Mouse (Mus musculus): ENCODE measurements around the gene Agap3.

The Agap3 gene

DNA sequence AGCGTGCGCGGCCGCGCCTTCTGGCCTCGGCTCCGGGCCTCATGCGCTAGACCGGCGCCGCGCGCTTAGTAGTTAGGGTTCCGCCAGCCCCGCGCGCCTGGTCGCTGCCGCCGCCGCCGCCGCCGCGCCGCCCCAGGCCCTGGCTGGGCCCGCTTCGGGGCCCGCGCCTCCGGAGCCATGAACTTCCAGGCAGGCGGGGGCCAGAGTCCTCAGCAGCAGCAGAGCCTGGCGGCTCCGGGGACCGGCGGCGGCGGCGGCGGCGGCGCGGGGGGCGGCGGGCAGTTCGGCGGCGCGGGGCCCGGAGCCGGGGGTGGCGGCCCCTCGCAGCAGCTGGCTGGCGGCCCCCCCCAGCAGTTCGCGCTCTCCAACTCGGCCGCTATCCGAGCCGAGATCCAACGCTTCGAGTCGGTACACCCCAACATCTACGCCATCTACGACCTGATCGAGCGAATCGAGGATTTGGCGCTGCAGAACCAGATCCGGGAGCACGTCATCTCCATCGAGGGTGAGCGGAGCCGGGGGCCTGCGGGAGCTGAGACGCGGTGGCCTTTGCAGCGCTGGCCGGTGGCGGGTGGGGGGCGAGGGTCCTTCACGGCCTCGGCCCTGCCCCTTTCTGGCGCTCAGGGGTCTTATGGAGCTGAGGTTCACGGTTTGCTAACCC lies at the start of gene Agap3:
Agap3 (plus strand) TSS at position 148 of the 661 bp plus-strand sequence.
- DNase-seq (ENCODE audit: low spot score in 2 of 2): no peak

DNA sequence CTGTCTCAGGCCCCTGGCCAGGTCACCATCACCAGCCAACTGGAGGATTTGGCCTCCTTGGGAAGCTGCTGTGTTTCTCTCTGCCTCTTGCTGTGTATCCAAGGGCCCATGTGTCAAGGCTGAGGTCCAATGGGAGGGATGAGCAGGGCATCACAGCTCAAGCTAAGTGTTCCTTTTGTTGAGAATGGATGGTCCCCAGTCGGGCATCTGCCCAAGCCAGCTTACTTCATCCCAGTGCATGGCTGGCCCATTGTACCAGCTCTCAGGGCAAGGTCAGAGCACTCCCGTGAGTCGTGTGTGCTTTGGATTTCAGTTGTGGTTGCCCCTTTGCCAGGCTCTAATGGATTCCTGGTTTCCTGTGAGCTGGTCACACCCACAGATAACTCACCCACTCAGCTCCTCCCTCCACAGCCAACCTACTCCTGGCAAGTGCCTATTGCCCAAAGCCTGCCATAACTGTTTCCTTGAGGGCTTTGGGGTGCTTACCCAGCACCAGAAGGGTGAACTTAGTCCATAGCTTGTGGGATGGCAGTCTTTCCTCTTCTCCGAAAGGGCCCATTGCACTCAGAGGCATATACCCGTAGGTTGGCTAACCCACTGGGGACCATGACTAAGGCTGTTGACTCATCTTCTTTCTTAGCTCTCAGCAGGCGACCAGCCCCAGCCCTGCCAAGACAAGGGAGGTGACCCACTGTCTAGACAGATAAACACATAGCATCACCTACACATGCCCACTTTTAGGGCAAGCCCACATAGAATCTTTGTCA lies 47.2 kb upstream of the Agap3 start:
- no peak for DNase-seq (ENCODE audit: low spot score in 2 of 2)

GRCm38 (mm10) chr5:24405389-24405876 lies 46.5 kb upstream of the Agap3 start:
- DNase-seq (ENCODE audit: low spot score in 2 of 2): no peak

DNA sequence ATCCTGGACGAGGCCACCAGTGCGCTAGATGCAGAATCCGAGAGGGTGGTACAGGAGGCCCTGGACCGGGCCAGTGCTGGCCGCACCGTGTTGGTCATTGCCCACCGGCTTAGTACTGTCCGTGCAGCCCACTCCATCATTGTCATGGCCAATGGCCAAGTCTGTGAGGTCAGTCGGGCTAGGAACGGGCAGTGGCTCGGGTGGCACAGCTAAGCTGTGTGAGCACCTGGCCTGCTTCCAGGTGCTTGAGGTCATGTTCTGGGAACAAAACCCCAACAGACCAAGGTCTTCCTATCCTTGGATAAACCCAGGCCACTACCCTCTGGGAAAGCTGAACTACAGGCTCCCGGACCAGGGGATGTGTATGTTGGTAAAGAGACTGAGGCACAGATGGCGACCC lies 43.3 kb upstream of the Agap3 start:
- no peak for DNase-seq (ENCODE audit: low spot score in 2 of 2)

- DNase-seq (ENCODE audit: low spot score in 2 of 2): no peak
These were observed 42.5 kb upstream of the Agap3 start for GRCm38 (mm10) chr5:24409466-24409865.

- DNase-seq (ENCODE audit: low spot score in 2 of 2): no peak
These were observed 39.9 kb upstream of the Agap3 start for GRCm38 (mm10) chr5:24412063-24412462.

DNA sequence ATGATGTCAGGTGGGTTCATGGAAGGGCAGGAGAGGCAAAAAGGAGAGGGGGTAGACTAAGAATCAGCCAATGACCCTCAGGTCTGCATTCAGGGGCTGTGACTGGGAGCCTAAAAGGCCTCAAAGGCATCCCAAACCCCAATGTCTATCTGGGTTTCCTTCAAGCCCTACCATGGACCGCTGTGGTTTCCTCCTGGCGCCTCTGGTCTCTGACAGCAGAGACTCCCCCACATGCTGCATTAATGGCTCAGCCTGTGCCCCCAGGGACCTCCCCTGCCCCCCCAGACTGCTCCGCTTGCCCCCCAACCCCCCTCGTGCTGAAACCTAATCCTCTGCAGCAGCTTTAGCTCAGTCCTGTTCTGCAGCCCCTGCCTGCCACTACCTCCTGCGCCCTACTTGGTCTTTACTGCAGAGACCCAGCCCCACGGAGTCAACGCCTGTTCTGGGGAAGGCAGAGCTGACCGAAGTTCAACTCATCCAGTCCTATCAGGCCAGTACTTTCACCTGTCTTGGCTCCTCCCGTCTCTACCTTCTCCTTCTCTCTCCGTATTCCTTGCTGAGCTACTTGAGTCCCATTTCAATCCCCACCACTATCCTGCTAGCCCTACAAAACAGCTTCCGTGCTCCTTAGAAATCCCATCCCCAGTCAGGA lies 38.8 kb upstream of the Agap3 start, which contains the start of gene Asic3:
Asic3 (plus strand) TSS at position 351 of the 652 bp plus-strand sequence.
- no peak for DNase-seq (ENCODE audit: low spot score in 2 of 2)

DNA sequence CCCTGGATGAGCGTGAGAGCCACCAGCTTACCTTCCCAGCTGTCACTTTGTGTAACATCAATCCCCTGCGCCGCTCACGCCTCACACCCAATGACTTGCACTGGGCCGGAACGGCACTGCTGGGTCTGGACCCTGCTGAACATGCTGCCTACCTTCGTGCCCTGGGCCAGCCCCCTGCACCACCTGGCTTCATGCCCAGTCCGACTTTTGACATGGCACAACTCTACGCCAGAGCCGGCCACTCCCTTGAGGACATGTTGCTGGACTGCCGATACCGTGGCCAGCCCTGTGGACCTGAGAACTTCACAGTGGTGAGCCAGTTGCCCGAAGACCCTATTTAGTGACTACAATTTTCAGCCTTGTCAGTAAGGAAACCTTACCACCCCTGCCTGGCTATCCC lies 38.0 kb upstream of the Agap3 start:
- no peak for DNase-seq (ENCODE audit: low spot score in 2 of 2)

- DNase-seq (ENCODE audit: low spot score in 2 of 2): peak in 1 of 2 experiments; percentile 56
These were observed 35.7 kb upstream of the Agap3 start for GRCm38 (mm10) chr5:24416222-24416736.

- no peak for DNase-seq (ENCODE audit: low spot score in 2 of 2)
These were observed 34.4 kb upstream of the Agap3 start for GRCm38 (mm10) chr5:24417587-24417986.

DNA sequence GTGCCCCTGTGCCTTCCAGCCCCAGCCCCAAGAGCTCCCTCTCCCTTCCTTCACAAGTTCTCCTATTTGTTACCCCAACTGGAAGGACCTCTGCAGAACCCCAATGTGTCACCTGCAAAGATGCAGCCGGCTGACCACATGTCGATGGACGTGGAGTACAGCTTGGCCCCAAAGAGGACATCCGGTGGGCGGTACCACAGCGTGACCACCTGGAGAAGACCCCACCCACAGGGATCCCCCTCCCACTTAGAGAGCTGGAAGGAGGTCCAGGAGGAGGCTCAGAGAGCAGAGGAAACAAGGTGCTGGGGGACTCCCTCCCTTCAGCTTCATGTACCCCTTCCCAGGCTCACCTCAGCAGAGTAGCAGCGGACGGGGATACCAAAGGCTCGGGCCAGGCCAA lies 31.6 kb upstream of the Agap3 start:
- no peak for DNase-seq (ENCODE audit: low spot score in 2 of 2)

DNA sequence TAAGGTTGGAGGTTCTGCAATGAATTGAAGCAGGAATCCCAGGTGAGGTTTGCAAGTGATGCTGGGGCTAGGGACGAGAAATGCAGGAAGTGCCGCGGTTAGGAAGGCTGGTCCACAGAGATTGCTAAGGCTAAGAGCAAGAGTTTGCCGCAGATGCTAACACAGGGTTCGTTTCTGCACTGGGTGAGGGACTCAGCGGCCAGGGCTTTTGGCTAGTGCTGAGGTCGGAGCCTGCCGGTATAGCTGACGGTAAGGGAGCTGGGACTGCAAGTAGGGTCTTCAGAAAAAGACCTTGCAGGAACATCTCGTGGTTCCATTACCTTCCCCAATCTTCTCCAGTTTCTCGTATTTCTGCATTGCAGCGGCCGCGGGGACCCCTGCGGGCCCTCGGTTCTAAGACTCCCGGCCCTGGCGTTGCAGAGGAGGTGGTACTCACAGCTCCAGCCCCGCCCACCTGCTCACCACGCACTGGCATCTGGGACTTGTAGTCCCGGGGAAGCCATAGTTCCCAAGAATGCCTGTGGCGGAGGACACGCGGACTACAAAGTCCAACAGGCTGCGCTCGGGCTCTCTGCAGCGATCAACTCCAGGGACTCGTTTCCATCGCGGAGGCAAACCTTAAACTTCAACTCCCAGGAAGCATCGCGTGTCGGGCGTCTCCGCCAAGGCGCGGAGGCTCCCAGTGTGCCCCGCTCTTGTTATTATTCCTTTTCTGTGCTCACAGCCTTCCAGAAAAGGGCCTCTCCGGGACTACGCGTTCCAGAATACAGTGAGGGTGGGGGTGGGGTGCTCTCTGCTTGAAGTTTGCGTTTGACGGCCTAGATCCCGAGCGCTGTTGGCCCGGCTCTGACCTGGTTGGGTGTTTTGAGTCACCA lies 28.6 kb upstream of the Agap3 start, which contains the start of the genes Cdk5 and Slc4a2:
Cdk5 (minus strand) TSS at position 402 of the 875 bp plus-strand sequence.
Slc4a2 (plus strand) TSS at position 709 of the 875 bp plus-strand sequence.
- DNase-seq (ENCODE audit: low spot score in 2 of 2): peak; percentile 100

DNA sequence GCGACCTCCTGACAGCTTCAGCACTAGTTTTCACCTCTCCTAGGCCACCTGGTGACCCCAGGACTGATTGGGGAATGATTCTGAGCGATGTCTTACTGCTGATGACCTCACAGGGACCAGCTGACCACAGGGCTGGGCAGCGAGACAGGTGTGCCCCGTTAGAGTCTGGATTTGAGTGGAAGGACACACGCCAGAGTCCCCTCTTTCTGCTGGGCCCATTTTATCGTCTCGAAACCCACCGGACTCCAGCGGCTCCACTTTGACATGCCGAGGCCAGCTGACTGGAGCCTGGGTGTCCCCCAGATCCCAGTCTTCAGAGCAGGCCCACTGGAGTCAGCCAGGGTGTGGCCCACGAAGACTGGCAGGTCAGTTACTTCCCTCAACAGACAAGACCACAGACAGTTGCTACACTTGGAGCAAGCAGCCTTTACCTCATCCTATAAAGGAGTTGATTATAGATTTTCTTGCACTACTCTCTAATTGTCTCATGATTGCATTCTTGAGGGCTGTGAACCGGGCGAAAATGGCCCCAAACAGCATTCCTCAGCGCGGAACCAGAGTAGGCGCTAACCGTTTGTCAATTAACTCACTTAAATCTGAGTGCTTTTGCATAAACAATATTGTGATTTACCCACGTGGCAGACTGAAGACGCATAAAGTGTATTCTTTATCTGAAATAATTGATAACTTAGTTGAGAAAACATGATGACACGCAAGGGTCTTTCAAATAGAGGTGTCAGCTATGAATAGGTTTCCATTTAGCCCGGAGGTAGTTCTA lies 27.8 kb upstream of the Agap3 start:
- no peak for DNase-seq (ENCODE audit: low spot score in 2 of 2)

GRCm38 (mm10) chr5:24424861-24425411 lies 27.0 kb upstream of the Agap3 start:
- peak; percentile 61 to 62 for DNase-seq (ENCODE audit: low spot score in 2 of 2)

GRCm38 (mm10) chr5:24425421-24426036 lies 26.4 kb upstream of the Agap3 start:
- no peak for DNase-seq (ENCODE audit: low spot score in 2 of 2)

DNA sequence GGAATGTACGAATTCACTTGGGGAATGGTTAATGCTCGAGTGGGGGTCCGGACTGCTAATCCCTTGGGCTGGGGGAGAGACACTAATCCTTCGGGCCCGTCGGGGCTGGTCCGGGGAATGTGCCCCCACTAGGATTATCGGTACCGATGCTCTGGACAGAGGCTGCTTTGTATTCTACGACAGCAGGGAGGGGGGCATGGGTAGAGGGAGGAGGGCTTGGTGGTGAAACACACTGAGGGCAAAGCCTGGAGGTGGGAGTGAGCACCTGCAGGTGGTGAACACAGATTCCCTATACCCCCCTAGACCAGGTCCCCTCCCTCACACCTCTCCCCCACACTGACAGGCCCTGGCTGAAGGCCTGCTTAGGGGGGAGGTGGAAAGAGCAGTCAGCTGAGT lies 25.9 kb upstream of the Agap3 start:
- DNase-seq (ENCODE audit: low spot score in 2 of 2): no peak

DNA sequence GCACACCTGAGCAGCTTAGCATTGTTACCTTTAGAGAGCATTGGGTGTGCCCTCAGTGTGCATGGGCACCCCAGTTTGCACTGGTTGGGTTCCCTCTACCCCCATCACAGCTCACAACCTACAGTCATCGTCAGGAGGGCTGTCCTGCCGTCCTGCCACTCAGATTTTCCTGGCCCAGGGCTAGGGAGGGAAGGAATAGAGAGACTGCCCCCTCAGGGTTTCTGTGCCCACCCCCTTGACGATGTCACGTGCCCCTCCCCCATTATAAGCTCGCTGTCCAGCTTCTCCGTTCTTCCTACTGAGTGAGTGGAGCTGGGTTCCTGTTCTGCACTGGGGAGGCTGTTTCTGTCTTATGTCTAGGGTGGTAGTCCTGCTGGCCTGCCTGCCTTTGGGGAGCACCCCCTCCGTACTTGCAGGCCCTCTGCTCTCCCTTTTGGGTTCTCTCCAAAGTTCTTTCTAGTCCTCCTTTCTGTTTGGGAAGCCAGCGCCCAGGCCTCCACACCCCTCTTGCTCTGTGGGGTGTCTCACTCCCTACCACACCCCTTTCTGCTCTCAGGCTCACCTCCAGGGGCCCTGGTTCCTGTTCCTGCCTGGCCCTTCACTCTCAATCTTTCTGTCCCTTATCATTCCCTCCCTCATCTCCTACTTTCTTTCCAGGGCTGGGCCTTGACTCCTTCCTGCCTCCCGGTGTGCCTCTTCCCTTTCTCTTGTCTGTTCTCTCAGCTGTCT lies 25.3 kb upstream of the Agap3 start:
- no peak for DNase-seq (ENCODE audit: low spot score in 2 of 2)

- DNase-seq (ENCODE audit: low spot score in 2 of 2): no peak
These were observed 24.7 kb upstream of the Agap3 start for GRCm38 (mm10) chr5:24427285-24427633.

- no peak for DNase-seq (ENCODE audit: low spot score in 2 of 2)
These were observed 24.0 kb upstream of the Agap3 start for GRCm38 (mm10) chr5:24427981-24428402.

Measured in right cerebral cortex, postnatal 36 days (tissue).